Mouse (Mus musculus) kidney, embryonic 14.5 days (tissue): ENCODE measurements around the gene Kxd1. TPM values are rescaled to one million over a fixed set of nuclear protein-coding genes. Genes with fewer than 3 reads are reported as not detected.
A peak's percentile ranks its signal among the peaks of the same experiment; 100 is the strongest.

Experiments used
- ATAC-seq: fragments of 200-750 bp; cut with Nextera tagmentation; 2 replicates; pipeline ENCODE4 v1.8.0; 2017; ENCODE audit warnings: moderate number of reproducible peaks, mild to moderate bottlenecking, moderate TSS enrichment, moderate library complexity; ENCODE audit not compliant: low FRiP score, low TSS enrichment
- H3K27ac ChIP-seq: fragments of 300-500 bp; sonication (generic); 2 replicates; pipeline ENCODE4 v1.5.1; 2014; ENCODE audit warnings: low read depth, mild to moderate bottlenecking, low read length, moderate library complexity, mixed read lengths
- H3K27me3 ChIP-seq: fragments of 300-500 bp; sonication (generic); 2 replicates; pipeline ENCODE4 v1.6.1; 2014; ENCODE audit warnings: mild to moderate bottlenecking, low read length; ENCODE audit not compliant: control insufficient read depth, insufficient read depth
- H3K36me3 ChIP-seq: fragments of 300-500 bp; sonication (generic); 2 replicates; pipeline ENCODE4 v1.6.1; 2014; ENCODE audit warnings: low read length, mixed read lengths; ENCODE audit not compliant: control insufficient read depth, insufficient read depth
- H3K4me1 ChIP-seq: fragments of 300-500 bp; sonication (generic); 2 replicates; pipeline ENCODE4 v1.6.1; 2014; ENCODE audit warnings: low read length, mixed read lengths; ENCODE audit not compliant: control insufficient read depth, insufficient read depth
- H3K4me2 ChIP-seq: fragments of 300-500 bp; sonication (generic); replicated peaks from 2 replicates; pipeline ENCODE4 v1.6.1; 2014; ENCODE audit warnings: low read depth, mild to moderate bottlenecking, low read length
- H3K4me3 ChIP-seq: fragments of 300-500 bp; sonication (generic); 2 replicates; pipeline ENCODE4 v1.5.1; 2014; ENCODE audit warnings: mild to moderate bottlenecking, low read length
- H3K9ac ChIP-seq: fragments of 300-500 bp; sonication (generic); 2 replicates; pipeline ENCODE4 v1.6.1; 2014; ENCODE audit warnings: low read depth, mild to moderate bottlenecking, low read length, moderate library complexity
- H3K9me3 ChIP-seq: fragments of 300-500 bp; sonication (generic); 2 replicates; pipeline ENCODE4 v1.6.1; 2016; ENCODE audit warnings: low read length; ENCODE audit not compliant: control insufficient read depth
- WGBS: fragments of 180-500 bp; shearing (Covaris S2); extraction: QIAGEN DNeasy Blood & Tissue Kit; methylation state at CpG from one replicate; pipeline ENCODE4 v1.1.7; 2014; 5-methylcytosine and 5-hydroxymethylcytosine counted together
- polyA plus RNA-seq: library from polyadenylated mRNA; unstranded; fragments of >200 nt; fragmentation: Nextera tagmentation; extraction: Ambion mirVana; gene quantifications from 2 replicates; pipeline ENCODE4 v1.2.1, GENCODE M21; 2014

Gene Kxd1
- polyA plus RNA-seq, 1 experiment from 2014 or later, result 70.9 TPM

DNA sequence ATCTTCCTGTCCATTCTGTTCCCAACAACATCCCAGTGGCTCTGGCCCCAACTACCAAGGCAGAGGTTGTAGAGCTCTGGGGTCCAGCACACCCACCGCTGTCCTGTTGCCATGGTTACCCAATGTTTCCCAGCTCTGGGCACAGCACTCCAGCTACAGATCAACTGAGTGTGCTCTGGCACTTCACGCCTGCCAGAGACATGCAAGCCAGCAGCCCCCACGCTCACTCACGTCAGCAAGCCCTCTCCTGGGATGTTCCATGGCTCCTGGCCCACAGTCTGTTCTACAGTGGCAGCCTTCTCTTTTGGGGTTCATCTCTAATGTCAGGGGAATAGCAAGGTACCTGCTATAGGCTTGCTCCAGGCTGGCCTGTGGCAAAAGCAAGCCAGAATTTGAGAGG, 64.5 kb downstream of the Kxd1 start:
- WGBS, result 74% methylated on average over 4 of the region's 4 CpGs

DNA sequence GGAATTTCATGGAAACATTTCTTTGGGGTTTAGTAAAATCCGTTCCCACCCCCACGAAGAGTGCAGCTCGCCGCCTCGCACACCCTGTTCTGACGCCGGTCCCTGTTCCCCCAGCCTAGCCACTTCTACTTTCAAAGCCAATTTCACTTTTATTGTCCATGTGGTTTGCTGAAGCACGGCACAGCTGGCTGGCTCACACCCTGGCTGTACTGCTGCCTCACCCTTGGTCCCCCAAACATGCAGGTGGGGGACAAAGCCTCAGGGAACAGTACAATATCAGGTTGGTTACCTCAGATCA, 65.3 kb downstream of the Kxd1 start:
- H3K36me3 ChIP-seq, result no peaks in the 10 kb centered on the region
- H3K9me3 ChIP-seq, result 0 out of 2 replicates have a peak, but pooled peaks cover 3% of the 10 kb centered on the region
- peaks cover 9% of the 10 kb centered on the region for H3K4me1 ChIP-seq
- H3K27me3 ChIP-seq, result no peaks in the 10 kb centered on the region
- WGBS, result 74% methylated on average over 8 of the region's 8 CpGs
- H3K4me3 ChIP-seq, result no peak overlapping the region
- no peak overlapping the region for H3K4me2 ChIP-seq
- ATAC-seq, result no peak
- H3K27ac ChIP-seq, result no peak overlapping the region
- no peak overlapping the region for H3K9ac ChIP-seq

More for the DNA sequence above, 64.5 kb downstream of the Kxd1 start:
- no peak overlapping the region for H3K27ac ChIP-seq
- H3K4me2 ChIP-seq, result no peak overlapping the region
- no peaks in the 10 kb centered on the region for H3K27me3 ChIP-seq
- H3K4me3 ChIP-seq, result no peak overlapping the region
- ATAC-seq, result no peak
- peaks cover 10% of the 10 kb centered on the region for H3K4me1 ChIP-seq
- no peak overlapping the region for H3K9ac ChIP-seq
- no peaks in the 10 kb centered on the region for H3K36me3 ChIP-seq
- 0 out of 2 replicates have a peak, but pooled peaks cover 3% of the 10 kb centered on the region for H3K9me3 ChIP-seq

GRCm38 (mm10) chr8:70461765-70462515, 65.8 kb downstream of the Kxd1 start:
- no peaks in the 10 kb centered on the region for H3K27me3 ChIP-seq
- H3K4me2 ChIP-seq, result no peak overlapping the region
- 0 out of 2 replicates have a peak, but pooled peaks cover 3% of the 10 kb centered on the region for H3K9me3 ChIP-seq
- no peak overlapping the region for H3K27ac ChIP-seq
- no peaks in the 10 kb centered on the region for H3K36me3 ChIP-seq
- peaks cover 4% of the 10 kb centered on the region for H3K4me1 ChIP-seq
- H3K9ac ChIP-seq, result no peak overlapping the region
- no peak overlapping the region for H3K4me3 ChIP-seq
- ATAC-seq, result 0 out of 2 replicates have a peak, but pooled peaks have one; percentile 43
- 85% methylated on average over 16 of the region's 16 CpGs for WGBS

DNA sequence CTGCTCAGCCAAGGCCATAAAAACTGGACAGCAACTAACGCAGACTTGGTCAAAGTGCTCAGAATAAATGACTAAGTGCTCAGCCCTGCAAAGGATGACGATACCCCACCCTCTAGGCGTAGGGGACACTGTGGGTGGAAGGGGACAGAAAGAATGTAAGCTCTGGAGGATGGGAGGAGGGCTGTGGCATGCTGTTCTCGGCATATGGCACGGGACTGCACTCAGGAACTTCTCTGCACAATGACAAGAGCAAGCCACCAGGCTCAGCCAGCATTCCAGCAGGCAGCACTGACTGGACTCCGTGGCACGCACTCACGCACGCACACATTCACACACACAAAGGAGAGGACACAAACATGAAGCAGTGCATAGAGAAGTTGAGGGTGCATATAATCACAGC, 67.2 kb downstream of the Kxd1 start:
- ATAC-seq, result no peak
- H3K36me3 ChIP-seq, result no peaks in the 10 kb centered on the region

DNA sequence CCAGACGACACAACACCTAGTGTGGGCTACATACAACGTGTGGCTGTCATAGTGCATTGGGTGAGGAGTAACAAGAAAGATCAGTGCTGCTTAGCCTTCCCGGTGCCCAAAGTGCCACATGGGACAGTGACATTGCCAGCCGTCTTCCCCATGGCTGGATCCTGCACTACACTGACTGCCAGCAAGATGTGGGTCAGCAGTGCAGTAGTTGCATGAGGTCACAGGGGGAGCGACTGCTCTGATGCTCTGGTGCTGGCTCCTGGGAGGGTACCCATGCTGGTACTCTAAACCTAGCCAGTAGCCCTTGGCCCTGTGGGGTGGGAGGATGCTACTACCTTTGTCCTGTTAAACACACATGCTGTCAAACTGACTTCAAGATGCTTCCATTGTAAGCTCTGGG, 67.6 kb downstream of the Kxd1 start:
- 0 out of 2 replicates have a peak, but pooled peaks cover 3% of the 10 kb centered on the region for H3K9me3 ChIP-seq
- no peaks in the 10 kb centered on the region for H3K36me3 ChIP-seq
- H3K4me1 ChIP-seq, result no peaks in the 10 kb centered on the region
- no peak overlapping the region for H3K4me2 ChIP-seq
- WGBS, result 88% methylated on average over 5 of the region's 5 CpGs
- no peak overlapping the region for H3K4me3 ChIP-seq
- no peak overlapping the region for H3K9ac ChIP-seq
- ATAC-seq, result no peak
- H3K27me3 ChIP-seq, result no peaks in the 10 kb centered on the region
- no peak overlapping the region for H3K27ac ChIP-seq

More for the DNA sequence above, 67.2 kb downstream of the Kxd1 start:
- Histone ChIP-seq H3K27ac (no peak overlapping the region), H3K9me3 (0 out of 2 replicates have a peak, but pooled peaks cover 3% of the 10 kb centered on the region), H3K4me2 (no peak overlapping the region), H3K27me3 (no peaks in the 10 kb centered on the region), H3K4me1 (no peaks in the 10 kb centered on the region), H3K9ac (no peak overlapping the region), H3K4me3 (no peak overlapping the region)
- WGBS, result 79% methylated on average over 9 of the region's 9 CpGs

DNA sequence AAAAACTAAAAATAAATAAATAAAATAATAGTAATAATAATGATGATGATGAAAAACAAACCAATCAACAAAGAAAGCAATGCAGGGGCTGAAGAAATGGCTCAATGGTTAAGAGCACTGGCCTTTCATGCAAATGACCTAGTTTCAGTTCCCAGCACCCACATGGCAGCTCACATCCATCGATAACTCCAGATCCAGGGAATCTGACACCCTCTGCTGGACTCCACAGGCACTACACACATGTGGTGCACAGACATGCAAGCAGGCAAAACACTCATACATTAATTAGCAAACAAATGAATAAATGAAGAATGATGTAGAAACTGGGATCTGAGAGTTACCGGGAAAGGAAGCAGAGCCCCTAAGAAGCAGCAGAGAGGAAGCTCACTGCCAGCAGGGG, 68.1 kb downstream of the Kxd1 start:
- H3K4me2 ChIP-seq, result no peak overlapping the region
- ATAC-seq, result no peak
- H3K4me3 ChIP-seq, result no peak overlapping the region
- H3K36me3 ChIP-seq, result no peaks in the 10 kb centered on the region
- no peak overlapping the region for H3K9ac ChIP-seq
- 100% methylated on average over 2 of the region's 2 CpGs for WGBS
- 0 out of 2 replicates have a peak, but pooled peaks cover 3% of the 10 kb centered on the region for H3K9me3 ChIP-seq
- H3K4me1 ChIP-seq, result no peaks in the 10 kb centered on the region
- no peaks in the 10 kb centered on the region for H3K27me3 ChIP-seq
- no peak overlapping the region for H3K27ac ChIP-seq

DNA sequence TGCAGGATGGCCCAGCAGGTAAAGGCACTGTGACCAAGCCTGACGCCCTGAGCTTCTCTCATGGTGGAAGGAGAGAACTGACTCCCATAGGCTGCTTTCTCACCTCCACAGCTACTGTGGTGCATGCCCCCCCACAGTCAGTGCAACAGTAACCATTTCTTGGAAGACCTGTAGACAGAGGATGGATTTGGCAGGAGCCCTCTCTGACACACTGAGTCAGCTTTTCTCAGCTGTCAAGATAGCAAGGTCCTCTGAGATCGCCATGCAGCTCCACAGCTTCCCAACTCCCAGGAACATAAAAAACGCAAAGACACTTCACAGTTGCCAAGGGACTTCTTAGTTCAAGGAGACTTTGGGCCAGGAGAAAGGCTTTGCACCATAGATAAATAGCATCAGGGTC, 69.3 kb downstream of the Kxd1 start:
- Histone ChIP-seq H3K27ac (no peak overlapping the region), H3K4me1 (no peaks in the 10 kb centered on the region), H3K27me3 (no peaks in the 10 kb centered on the region), H3K9me3 (0 out of 2 replicates have a peak, but pooled peaks cover 3% of the 10 kb centered on the region), H3K36me3 (no peaks in the 10 kb centered on the region), H3K4me3 (no peak overlapping the region), H3K4me2 (no peak overlapping the region), H3K9ac (no peak overlapping the region)
- ATAC-seq, result no peak
- WGBS, result 84% methylated on average over 3 of the region's 3 CpGs

Other genes with a start within 250 kb of the Kxd1 start
- gene Homer3, start 245.1 kb downstream of the Kxd1 start, polyA plus RNA-seq, result 54.5 and 70.2 TPM in 2 replicates
- gene Ddx49, start 225.5 kb downstream of the Kxd1 start, polyA plus RNA-seq, result 49.9 TPM in 2 replicates
- 322 and 327 TPM in 2 replicates for gene Cope, start 225.4 kb downstream of the Kxd1 start, polyA plus RNA-seq
- gene Cers1, start 212.2 kb downstream of the Kxd1 start, polyA plus RNA-seq, result 2.3 and 2.6 TPM in 2 replicates
- 7.6 and 7.9 TPM in 2 replicates for gene Gdf1, start 198.1 kb downstream of the Kxd1 start, polyA plus RNA-seq
- 21.8 and 24.2 TPM in 2 replicates for gene Upf1, start 174.7 kb downstream of the Kxd1 start, polyA plus RNA-seq
- 0.14 and 0.26 TPM in 2 replicates for gene Comp, start 154.4 kb downstream of the Kxd1 start, polyA plus RNA-seq
- 15.5 and 21.2 TPM in 2 replicates for gene Crtc1, start 88.4 kb downstream of the Kxd1 start, polyA plus RNA-seq
- 14.4 and 19.2 TPM in 2 replicates for gene Klhl26, start 51.0 kb downstream of the Kxd1 start, polyA plus RNA-seq
- gene Tmem59l, start 40.6 kb downstream of the Kxd1 start, polyA plus RNA-seq, result 8.5 and 12.4 TPM in 2 replicates
- 26.7 and 34.8 TPM in 2 replicates for gene Crlf1, start 34.8 kb downstream of the Kxd1 start, polyA plus RNA-seq
- gene Rex1bd, start 21.2 kb downstream of the Kxd1 start, polyA plus RNA-seq, result 129 and 151 TPM in 2 replicates
- 1,078 and 1,559 TPM in 2 replicates for gene Uba52, start 17.2 kb downstream of the Kxd1 start, polyA plus RNA-seq
- gene Fkbp8, start 232 bp downstream of the Kxd1 start, polyA plus RNA-seq, result 252 and 291 TPM in 2 replicates
- gene Ell, start 11.5 kb upstream of the Kxd1 start, polyA plus RNA-seq, result 12.9 and 22.4 TPM in 2 replicates
- gene Isyna1, start 66.4 kb upstream of the Kxd1 start, polyA plus RNA-seq, result 102 and 118 TPM in 2 replicates
- gene Ssbp4, start 80.9 kb upstream of the Kxd1 start, polyA plus RNA-seq, result 172 and 220 TPM in 2 replicates
- 1.1 and 1.4 TPM in 2 replicates for gene Lrrc25, start 88.2 kb upstream of the Kxd1 start, polyA plus RNA-seq
- gene Gdf15, start 104.5 kb upstream of the Kxd1 start, polyA plus RNA-seq, result 0.31 and 0.41 TPM in 2 replicates
- gene Pgpep1, start 132.4 kb upstream of the Kxd1 start, polyA plus RNA-seq, result 62.2 and 62.6 TPM in 2 replicates
- gene Lsm4, start 145.3 kb upstream of the Kxd1 start, polyA plus RNA-seq, result 353 and 447 TPM in 2 replicates
- gene Jund, start 171.0 kb upstream of the Kxd1 start, polyA plus RNA-seq, result 95.1 and 117 TPM in 2 replicates
- 0.12 TPM in 1 of 2 replicates, not detected in the other for gene Iqcn, start 175.5 kb upstream of the Kxd1 start, polyA plus RNA-seq
- 0.23 and 0.73 TPM in 2 replicates for gene Gm3336, start 190.6 kb upstream of the Kxd1 start, polyA plus RNA-seq
- gene Pde4c, start 195.8 kb upstream of the Kxd1 start, polyA plus RNA-seq, result 2.5 and 4.0 TPM in 2 replicates
- 14.3 and 16.4 TPM in 2 replicates for gene Rab3a, start 226.7 kb upstream of the Kxd1 start, polyA plus RNA-seq
- gene Mpv17l2, start 233.0 kb upstream of the Kxd1 start, polyA plus RNA-seq, result 47.9 and 52.7 TPM in 2 replicates
- gene Pik3r2, start 248.8 kb upstream of the Kxd1 start, polyA plus RNA-seq, result 33.3 and 49.1 TPM in 2 replicates